Mouse (Mus musculus) gastrocnemius, postnatal 25 days (tissue): ENCODE data around the gene Tmc3. TPM values are rescaled to one million over a fixed set of nuclear protein-coding genes. Genes with fewer than 3 reads are reported as not detected.

Experiments used
- DNase-seq: peaks from one replicate; pipeline ENCODE4 v3.0.0; 2022
- total RNA-seq, 2 experiments: library from RNA; stranded (reverse); gene quantifications; 1 replicate in 1 of 2; 2 replicates in 1 of 2; pipeline ENCODE4 v1.2.3; 2021

Tmc3 gene
- total RNA-seq, 2 experiments from 2014 or later: 0.05 to 0.08 TPM

GRCm38 (mm10) chr7:83598997-83599912 lies 14.5 kb downstream of the Tmc3 start:
- DNase-seq: no peak

- DNase-seq: no peak
These were observed 15.2 kb downstream of the Tmc3 start for GRCm38 (mm10) chr7:83599913-83600286.

- DNase-seq: no peak
These were observed 19.6 kb downstream of the Tmc3 start for GRCm38 (mm10) chr7:83604180-83604944.

- no peak for DNase-seq
These were observed 22.1 kb downstream of the Tmc3 start for GRCm38 (mm10) chr7:83606796-83607195.

GRCm38 (mm10) chr7:83609891-83610290 lies 25.2 kb downstream of the Tmc3 start:
- DNase-seq: no peak

- no peak for DNase-seq
These were observed 27.2 kb downstream of the Tmc3 start for GRCm38 (mm10) chr7:83611886-83612285.

GRCm38 (mm10) chr7:83615272-83615671 lies 30.5 kb downstream of the Tmc3 start:
- no peak for DNase-seq

- DNase-seq: no peak
These were observed 31.1 kb downstream of the Tmc3 start for GRCm38 (mm10) chr7:83615815-83616214.

GRCm38 (mm10) chr7:83616268-83616667 lies 31.5 kb downstream of the Tmc3 start:
- no peak for DNase-seq

GRCm38 (mm10) chr7:83618709-83619108 lies 34.0 kb downstream of the Tmc3 start:
- DNase-seq: no peak

GRCm38 (mm10) chr7:83622582-83622981 lies 37.9 kb downstream of the Tmc3 start:
- no peak for DNase-seq

GRCm38 (mm10) chr7:83624065-83624464 lies 39.3 kb downstream of the Tmc3 start:
- DNase-seq: no peak

- DNase-seq: no peak
These were observed 42.0 kb downstream of the Tmc3 start for GRCm38 (mm10) chr7:83626557-83627257.

- DNase-seq: no peak
These were observed 42.6 kb downstream of the Tmc3 start for GRCm38 (mm10) chr7:83627369-83627768.

- no peak for DNase-seq
These were observed 46.5 kb downstream of the Tmc3 start for GRCm38 (mm10) chr7:83631073-83631827.

- DNase-seq: peak; percentile 95
These were observed 47.3 kb downstream of the Tmc3 start, which contains the start of gene Stard5 for GRCm38 (mm10) chr7:83631828-83632681. TSS of gene Stard5 (plus strand) at chr7:83631959.

- DNase-seq: no peak
These were observed 48.0 kb downstream of the Tmc3 start for GRCm38 (mm10) chr7:83632682-83633120.

GRCm38 (mm10) chr7:83633856-83634255 lies 49.1 kb downstream of the Tmc3 start:
- no peak for DNase-seq

- no peak for DNase-seq
These were observed 51.0 kb downstream of the Tmc3 start for GRCm38 (mm10) chr7:83635726-83636125.

- no peak for DNase-seq
These were observed 51.7 kb downstream of the Tmc3 start for GRCm38 (mm10) chr7:83636425-83636824.
